Mouse (Mus musculus) layer of hippocampus, adult 2 months (tissue): ENCODE measurements around the gene Slc22a5. TPM values are rescaled to one million over a fixed set of nuclear protein-coding genes. Genes with fewer than 3 reads are reported as not detected.
A peak's percentile ranks its signal among the peaks of the same experiment; 100 is the strongest.
"Not testable (repeated sequence)": the region's sequence is repeated elsewhere in the genome, so short reads cannot be mapped to it uniquely, and the experiment has no call there.

ENCODE experiments used
- DNase-seq, 2 experiments: peaks; one replicate each; pipeline ENCODE4 v3.0.0; 2022; ENCODE audit warnings: low spot score in 2 of 2
- H3K27ac ChIP-seq: fragments of 200-600 bp; 2 replicates; pipeline ENCODE4 v1.8.1; 2022
- H3K4me3 ChIP-seq: fragments of 200-600 bp; 2 replicates; pipeline ENCODE4 v1.8.1; 2022; ENCODE audit warnings: mild to moderate bottlenecking
- CTCF ChIP-seq: fragments of 200-600 bp; conservative IDR thresholded peaks from 2 replicates; pipeline ENCODE4 v1.8.1; 2022; ENCODE audit warnings: antibody characterized with exemption, mild to moderate bottlenecking, moderate library complexity
- total RNA-seq, 2 experiments: library from RNA; stranded (reverse); gene quantifications; 2 replicates each; pipeline ENCODE4 v1.2.3; 2021

The Slc22a5 gene
- total RNA-seq, 2 experiments from 2014 or later, result 10.7 to 12.4 TPM

- Histone ChIP-seq H3K4me3 (no peak overlapping the region), H3K27ac (no peak overlapping the region)
- no peak for TF ChIP-seq CTCF
- DNase-seq, result no peak
These were observed 9.5 kb upstream of the Slc22a5 start for GRCm38 (mm10) chr11:53900991-53901390.

DNA sequence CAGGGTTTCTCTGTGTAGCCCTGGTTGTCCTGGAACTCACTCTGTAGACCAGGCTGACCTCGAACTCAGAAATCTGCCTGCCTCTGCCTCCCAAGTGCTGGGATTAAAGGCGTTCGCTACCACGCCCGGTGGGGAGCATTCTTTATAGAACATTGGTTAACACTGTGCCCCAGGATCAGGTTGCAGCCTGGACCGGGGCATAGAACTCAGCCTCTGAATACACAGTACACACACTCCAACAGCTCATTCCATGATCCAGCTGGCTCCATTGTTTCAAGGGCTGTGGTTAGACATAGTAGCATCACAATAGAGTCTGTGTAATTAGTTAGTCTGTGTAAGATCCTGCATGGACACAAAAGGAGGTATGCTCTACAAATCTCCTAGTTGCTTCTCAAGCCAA lies 8.5 kb upstream of the Slc22a5 start:
- Histone ChIP-seq H3K4me3 (no peak overlapping the region), H3K27ac (no peak overlapping the region)
- no peak for DNase-seq
- no peak for TF ChIP-seq CTCF

- no peak for DNase-seq
- no peak overlapping the region for H3K4me3 ChIP-seq
- TF ChIP-seq CTCF, result no peak
- H3K27ac ChIP-seq, result no peak overlapping the region
These were observed 7.5 kb upstream of the Slc22a5 start for GRCm38 (mm10) chr11:53899004-53899403.

- no peak for DNase-seq
- TF ChIP-seq CTCF, result no peak
- Histone ChIP-seq H3K4me3 (no peak overlapping the region), H3K27ac (no peak overlapping the region)
These were observed 5.5 kb upstream of the Slc22a5 start for GRCm38 (mm10) chr11:53896935-53897334.

DNA sequence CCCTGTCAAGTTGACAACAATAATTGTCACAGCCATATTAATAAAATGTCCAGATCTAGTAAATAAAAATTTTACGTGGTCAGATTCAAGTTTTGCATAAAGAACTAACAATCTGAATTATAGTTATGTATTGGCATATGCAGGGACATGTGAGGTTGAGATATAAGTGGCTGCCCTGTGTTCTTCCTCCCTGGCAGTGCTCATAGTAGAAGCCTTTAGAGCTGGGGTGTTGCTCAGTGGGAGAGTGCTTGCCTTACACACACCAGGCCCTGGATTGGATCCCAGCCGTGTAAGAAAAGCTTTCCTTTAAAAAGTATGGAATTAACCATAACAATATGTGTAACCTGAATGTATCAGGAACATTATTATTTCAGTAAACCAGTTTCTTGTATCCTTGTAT lies 2.0 kb upstream of the Slc22a5 start:
- DNase-seq, result no peak
- TF ChIP-seq CTCF, result no peak
- Histone ChIP-seq H3K4me3 (no peak overlapping the region), H3K27ac (no peak overlapping the region)

DNA sequence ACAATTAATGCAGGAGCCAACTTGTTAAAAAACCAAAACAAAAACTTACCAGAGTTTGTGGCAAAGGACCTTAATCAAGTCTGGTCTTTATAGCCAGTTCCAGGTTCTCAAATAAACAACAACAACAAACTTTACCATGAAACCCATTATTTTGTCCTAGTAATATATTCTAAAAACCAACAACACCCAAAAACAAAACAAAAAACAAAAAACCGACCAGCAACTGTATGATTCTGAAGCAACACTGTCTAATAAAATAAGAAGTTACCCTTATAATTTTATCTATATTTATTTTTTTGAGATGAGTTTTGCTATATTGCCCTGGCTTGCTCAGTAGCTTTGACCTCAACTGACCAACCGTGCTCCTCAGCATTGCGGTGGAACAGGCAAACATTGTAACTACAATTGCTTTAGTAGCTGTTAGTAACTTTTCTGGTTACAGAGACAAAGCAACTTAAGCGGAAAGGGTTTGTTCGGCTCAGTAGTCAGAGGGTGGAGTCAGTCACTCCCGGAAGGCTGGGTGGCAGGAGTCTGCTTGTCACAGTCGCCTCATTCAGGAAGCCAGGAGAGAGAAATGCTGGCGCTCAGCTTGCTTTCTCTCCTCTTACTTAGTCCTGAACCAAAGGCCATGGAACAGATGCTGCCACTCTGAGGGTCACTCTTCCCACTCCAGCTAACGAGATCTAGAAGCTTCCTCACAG lies 1.4 kb upstream of the Slc22a5 start:
- DNase-seq, result no peak
- no peak for TF ChIP-seq CTCF
- H3K27ac ChIP-seq, result no peak overlapping the region
- H3K4me3 ChIP-seq, result no peak overlapping the region

- peak overlapping the region; percentile 85 for H3K4me3 ChIP-seq
- peak overlapping the region; percentile 90 for H3K27ac ChIP-seq
- no peak for TF ChIP-seq CTCF
- DNase-seq, result peak in 1 of 2 experiments; percentile 40
These were observed 455 bp downstream of the Slc22a5 start for GRCm38 (mm10) chr11:53890906-53891504.

- H3K4me3 ChIP-seq, result no peak overlapping the region
- no peak overlapping the region for H3K27ac ChIP-seq
- no peak for TF ChIP-seq CTCF
- no peak for DNase-seq
These were observed 1.2 kb downstream of the Slc22a5 start for GRCm38 (mm10) chr11:53890225-53890624.

GRCm38 (mm10) chr11:53889091-53889645 lies 2.3 kb downstream of the Slc22a5 start:
- Histone ChIP-seq H3K27ac (0 out of 2 replicates have a peak overlapping the region, but pooled peaks have one; percentile 16), H3K4me3 (no peak overlapping the region)
- TF ChIP-seq CTCF, result no peak
- DNase-seq, result no peak

- Histone ChIP-seq H3K4me3 (no peak overlapping the region), H3K27ac (no peak overlapping the region)
- DNase-seq, result no peak
- TF ChIP-seq CTCF, result no peak
These were observed 3.2 kb downstream of the Slc22a5 start for GRCm38 (mm10) chr11:53888242-53888641.

- Histone ChIP-seq H3K4me3 (no peak overlapping the region), H3K27ac (no peak overlapping the region)
- no peak for DNase-seq
- no peak for TF ChIP-seq CTCF
These were observed 8.2 kb downstream of the Slc22a5 start for GRCm38 (mm10) chr11:53883287-53883686.

GRCm38 (mm10) chr11:53878096-53878495 lies 13.4 kb downstream of the Slc22a5 start:
- H3K4me3 ChIP-seq, DNase-seq, H3K27ac ChIP-seq: not testable (repeated sequence)
- 0 out of 2 replicates have a peak, but pooled peaks have one; percentile 8 for TF ChIP-seq CTCF

DNA sequence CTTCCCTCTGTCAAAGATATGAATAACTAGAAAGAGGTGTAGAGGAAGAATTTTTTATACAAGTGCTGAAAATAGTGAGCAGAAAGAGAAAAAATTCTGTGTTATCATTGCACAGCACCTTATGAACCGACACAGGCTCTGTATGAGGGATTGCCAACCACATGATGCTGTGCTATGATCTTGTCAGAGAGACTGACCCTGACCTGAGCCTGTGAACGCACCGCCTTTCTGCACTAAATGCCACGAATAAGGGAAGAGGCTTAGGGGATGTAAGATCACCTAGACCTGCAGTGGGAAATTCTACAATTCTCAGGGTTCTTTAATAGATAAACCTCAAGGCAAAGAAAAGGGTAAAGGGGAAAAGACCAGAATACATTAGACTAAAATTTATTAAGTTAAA lies 15.0 kb downstream of the Slc22a5 start:
- H3K4me3 ChIP-seq, result no peak overlapping the region
- DNase-seq, result no peak
- no peak for TF ChIP-seq CTCF
- H3K27ac ChIP-seq, result no peak overlapping the region

- no peak overlapping the region for H3K4me3 ChIP-seq
- peak; percentile 82 for TF ChIP-seq CTCF
- DNase-seq, result peak in 1 of 2 experiments; percentile 36
- H3K27ac ChIP-seq, result no peak overlapping the region
These were observed 16.8 kb downstream of the Slc22a5 start for GRCm38 (mm10) chr11:53874706-53875105.
